Mouse (Mus musculus) liver, postnatal 0 days (tissue): ENCODE data around the gene Gm20379.

Experiments used
- CTCF ChIP-seq: sonication (generic); IDR thresholded peaks from 2 replicates; pipeline ENCODE4 v1.5.1; 2016; ENCODE audit warnings: antibody characterized with exemption, low read depth
- EP300 ChIP-seq: IDR thresholded peaks from 2 replicates; pipeline ENCODE4 v1.6.1; 2016; ENCODE audit warnings: antibody characterized with exemption, low read depth, mild to moderate bottlenecking

- no peak for TF ChIP-seq CTCF
- TF ChIP-seq EP300 = no peak
Measured at GRCm38 (mm10) chr13:92293883-92294282, 11.9 kb upstream of the Gm20379 start.
